Mouse (Mus musculus) midbrain, postnatal 0 days (tissue): Measurements from ENCODE around the gene Rfxap. TPM values are rescaled to one million over a fixed set of nuclear protein-coding genes. Genes with fewer than 3 reads are reported as not detected.

ENCODE experiments used
- ATAC-seq: fragments of 200-750 bp; cut with Nextera tagmentation; 2 replicates; pipeline ENCODE4 v1.8.0; 2017; ENCODE audit warnings: moderate number of reproducible peaks, mild to moderate bottlenecking, moderate TSS enrichment, moderate library complexity; ENCODE audit not compliant: low FRiP score
- DNase-seq: peaks from one replicate; pipeline ENCODE4 v3.0.0-alpha.2; 2015; ENCODE audit warnings: low spot score
- H3K27ac ChIP-seq: fragments of 300-500 bp; sonication (generic); 2 replicates; pipeline ENCODE4 v1.5.1; 2014; ENCODE audit warnings: low read depth, mild to moderate bottlenecking, low read length, mixed read lengths
- H3K27me3 ChIP-seq: fragments of 300-500 bp; sonication (generic); 2 replicates; pipeline ENCODE4 v1.6.1; 2014; ENCODE audit warnings: low read length, control low read depth, mixed read lengths; ENCODE audit not compliant: insufficient read depth
- H3K36me3 ChIP-seq: fragments of 300-500 bp; sonication (generic); 2 replicates; pipeline ENCODE4 v1.6.1; 2014; ENCODE audit warnings: low read length, control low read depth, mixed read lengths; ENCODE audit not compliant: insufficient read depth
- H3K4me1 ChIP-seq: fragments of 300-500 bp; sonication (generic); 2 replicates; pipeline ENCODE4 v1.6.1; 2014; ENCODE audit warnings: mild to moderate bottlenecking, control low read depth, antibody characterized with exemption, low read length, mixed read lengths; ENCODE audit not compliant: insufficient read depth
- H3K4me2 ChIP-seq: fragments of 300-500 bp; sonication (generic); 2 replicates; pipeline ENCODE4 v1.6.1; 2014; ENCODE audit warnings: low read depth, mild to moderate bottlenecking, low read length, mixed read lengths; ENCODE audit not compliant: poor library complexity, severe bottlenecking
- H3K4me3 ChIP-seq: fragments of 300-500 bp; sonication (generic); 2 replicates; pipeline ENCODE4 v1.5.1; 2014; ENCODE audit warnings: low read depth, mild to moderate bottlenecking, low read length, moderate library complexity
- H3K9ac ChIP-seq: fragments of 300-500 bp; sonication (generic); replicated peaks from 2 replicates; pipeline ENCODE4 v1.6.1; 2014; ENCODE audit warnings: mild to moderate bottlenecking, low read length, moderate library complexity, mixed read lengths; ENCODE audit not compliant: poor library complexity, severe bottlenecking
- H3K9me3 ChIP-seq: fragments of 300-500 bp; sonication (generic); 2 replicates; pipeline ENCODE4 v1.6.1; 2016; ENCODE audit warnings: low read length, control low read depth
- CTCF ChIP-seq: IDR thresholded peaks from 2 replicates; pipeline ENCODE4 v1.5.1; 2016; ENCODE audit warnings: antibody characterized with exemption, mild to moderate bottlenecking
- WGBS: fragments of 180-500 bp; shearing (Covaris S2); extraction: QIAGEN DNeasy Blood & Tissue Kit; methylation state at CpG from one replicate; pipeline ENCODE4 v1.1.7; 2014; 5-methylcytosine and 5-hydroxymethylcytosine counted together
- polyA plus RNA-seq: library from polyadenylated mRNA; unstranded; fragments of >200 nt; fragmentation: Nextera tagmentation; extraction: Ambion mirVana; gene quantifications from 2 replicates; pipeline ENCODE4 v1.2.1, GENCODE M21; 2015
- total RNA-seq: library from RNA; depleted of rRNA; stranded (reverse); fragments of >200 nt; gene quantifications from 2 replicates; pipeline ENCODE4 v1.2.3, GENCODE M21; 2014

Rfxap gene
- total and polyA plus RNA-seq, 2 experiments from 2014 or later, result 48.2 to 65.9 TPM

GRCm38 (mm10) chr3:54764418-54764817 lies 43.2 kb downstream of the Rfxap start:
- H3K4me1 ChIP-seq, result no peaks in the 10 kb centered on the region
- ATAC-seq (peak; percentile 90), DNase-seq (peak; percentile 81)
- H3K27ac ChIP-seq, result no peak overlapping the region
- H3K27me3 ChIP-seq, result no peaks in the 10 kb centered on the region
- H3K36me3 ChIP-seq, result no peaks in the 10 kb centered on the region
- TF ChIP-seq CTCF, result no peak
- H3K9me3 ChIP-seq, result no peaks in the 10 kb centered on the region
- WGBS, result 53% methylated on average over 18 of the region's 18 CpGs
- peak overlapping the region; percentile 38 for H3K4me2 ChIP-seq
- H3K9ac ChIP-seq, result no peak overlapping the region
- H3K4me3 ChIP-seq, result peak overlapping the region; percentile 20; the same call in 1 of the 2 replicates

- WGBS, result 92% methylated on average over 1 of the region's 1 CpGs
These were observed 46.3 kb downstream of the Rfxap start for GRCm38 (mm10) chr3:54761258-54761657.

GRCm38 (mm10) chr3:54760321-54761115 lies 47.1 kb downstream of the Rfxap start:
- DNase-seq, result no peak
- no peaks in the 10 kb centered on the region for H3K9me3 ChIP-seq
- no peak overlapping the region for H3K9ac ChIP-seq
- no peak overlapping the region for H3K4me2 ChIP-seq
- no peak overlapping the region for H3K4me3 ChIP-seq
- no peaks in the 10 kb centered on the region; the same call in 1 of the 2 replicates for H3K27me3 ChIP-seq
- H3K4me1 ChIP-seq, result no peaks in the 10 kb centered on the region; the same call in 1 of the 2 replicates
- WGBS, result 60% methylated on average over 15 of the region's 15 CpGs
- TF ChIP-seq CTCF, result no peak
- no peak overlapping the region for H3K27ac ChIP-seq
- no peak for ATAC-seq
- H3K36me3 ChIP-seq, result no peaks in the 10 kb centered on the region

More at GRCm38 (mm10) chr3:54761258-54761657, 46.3 kb downstream of the Rfxap start:
- Histone ChIP-seq H3K4me2 (no peak overlapping the region), H3K36me3 (no peaks in the 10 kb centered on the region), H3K27me3 (no peaks in the 10 kb centered on the region; the same call in 1 of the 2 replicates), H3K4me1 (no peaks in the 10 kb centered on the region; the same call in 1 of the 2 replicates), H3K4me3 (no peak overlapping the region), H3K9me3 (no peaks in the 10 kb centered on the region), H3K9ac (no peak overlapping the region), H3K27ac (no peak overlapping the region)
- no peak for DNase-seq
- TF ChIP-seq CTCF, result no peak
- ATAC-seq, result no peak

GRCm38 (mm10) chr3:54759211-54759610 lies 48.4 kb downstream of the Rfxap start:
- no peaks in the 10 kb centered on the region for H3K9me3 ChIP-seq
- WGBS, result 74% methylated on average over 9 of the region's 9 CpGs
- ATAC-seq (no peak), DNase-seq (no peak)
- no peaks in the 10 kb centered on the region; the same call in 1 of the 2 replicates for H3K4me1 ChIP-seq
- no peaks in the 10 kb centered on the region for H3K36me3 ChIP-seq
- H3K9ac ChIP-seq, result no peak overlapping the region
- H3K4me3 ChIP-seq, result no peak overlapping the region
- no peaks in the 10 kb centered on the region; the same call in 1 of the 2 replicates for H3K27me3 ChIP-seq
- TF ChIP-seq CTCF, result no peak
- no peak overlapping the region for H3K4me2 ChIP-seq
- H3K27ac ChIP-seq, result no peak overlapping the region

GRCm38 (mm10) chr3:54757446-54757845 lies 50.1 kb downstream of the Rfxap start:
- Histone ChIP-seq H3K9ac (no peak overlapping the region), H3K9me3 (no peaks in the 10 kb centered on the region), H3K27me3 (peaks cover 2% of the 10 kb centered on the region; the same call in 1 of the 2 replicates), H3K4me2 (no peak overlapping the region), H3K4me1 (no peaks in the 10 kb centered on the region; the same call in 1 of the 2 replicates), H3K36me3 (no peaks in the 10 kb centered on the region), H3K4me3 (no peak overlapping the region), H3K27ac (no peak overlapping the region)
- WGBS, result 91% methylated on average over 8 of the region's 8 CpGs
- ATAC-seq, result no peak
- DNase-seq, result no peak
- no peak for TF ChIP-seq CTCF

GRCm38 (mm10) chr3:54756058-54756457 lies 51.5 kb downstream of the Rfxap start:
- Histone ChIP-seq H3K9me3 (no peaks in the 10 kb centered on the region), H3K4me3 (peak overlapping the region; percentile 71), H3K27ac (no peak overlapping the region), H3K4me1 (no peaks in the 10 kb centered on the region; the same call in 1 of the 2 replicates), H3K4me2 (peak overlapping the region; percentile 100), H3K36me3 (peaks cover 9% of the 10 kb centered on the region; the same call in 1 of the 2 replicates), H3K9ac (peak overlapping the region; percentile 74; the same call in 1 of the 2 replicates), H3K27me3 (peaks cover 2% of the 10 kb centered on the region; the same call in 1 of the 2 replicates)
- WGBS, result under 1% methylated on average over 11 of the region's 11 CpGs
- DNase-seq, result no peak
- no peak for ATAC-seq
- 0 out of 2 replicates have a peak, but pooled peaks have one; percentile 3 for TF ChIP-seq CTCF
